Mouse (Mus musculus) left cerebral cortex, postnatal 14 days (tissue): Measurements from ENCODE around the gene Sh3gl2. TPM values are rescaled to one million over a fixed set of nuclear protein-coding genes. Genes with fewer than 3 reads are reported as not detected.

Experiments
- DNase-seq, 2 experiments: peaks; one replicate each; pipeline ENCODE4 v3.0.0; 2021 to 2022; ENCODE audit warnings: low spot score in 2 of 2, mixed read lengths in 1 of 2
- intact Hi-C: fragments of 180-260 bp; cut with DNase I; formaldehyde crosslinking; loops from one replicate; pipeline ENCODE4 v1.15.1; 2025
- total RNA-seq, 2 experiments: library from RNA; stranded (reverse); gene quantifications; 2 replicates each; pipeline ENCODE4 v1.2.3; 2021

Gene Sh3gl2
- total RNA-seq, 2 experiments from 2014 or later = 294 to 299 TPM

- intact Hi-C loops = no loop called here
- DNase-seq = no peak
Measured at GRCm38 (mm10) chr4:85273452-85273851, 68.5 kb downstream of the Sh3gl2 start.

- intact Hi-C loops = no loop called here
- no peak for DNase-seq
Measured at GRCm38 (mm10) chr4:85283151-85283550, 78.2 kb downstream of the Sh3gl2 start.

GRCm38 (mm10) chr4:85289990-85290389, 85.1 kb downstream of the Sh3gl2 start:
- intact Hi-C loops = no loop called here
- DNase-seq = no peak

DNA sequence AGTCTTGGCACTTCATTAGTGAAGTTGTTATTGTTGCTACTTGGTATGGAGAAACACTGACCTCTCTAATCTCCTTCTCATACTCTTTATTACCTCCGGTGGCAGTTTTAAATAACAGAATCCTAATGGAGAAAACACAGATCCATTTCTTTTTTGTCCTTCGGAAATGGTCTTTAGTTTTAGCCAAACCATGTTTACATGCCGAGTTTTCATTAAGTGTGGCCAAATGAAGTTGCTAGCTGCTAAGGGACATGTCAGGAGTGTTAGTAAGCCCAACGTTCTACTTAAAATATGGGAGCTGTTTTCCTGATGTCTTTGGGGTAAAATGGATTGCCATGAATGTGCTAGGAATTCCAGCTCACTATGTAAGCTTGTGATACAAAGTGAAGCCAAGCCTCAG, 86.4 kb downstream of the Sh3gl2 start:
- intact Hi-C loops = no loop called here
- DNase-seq = no peak

DNA sequence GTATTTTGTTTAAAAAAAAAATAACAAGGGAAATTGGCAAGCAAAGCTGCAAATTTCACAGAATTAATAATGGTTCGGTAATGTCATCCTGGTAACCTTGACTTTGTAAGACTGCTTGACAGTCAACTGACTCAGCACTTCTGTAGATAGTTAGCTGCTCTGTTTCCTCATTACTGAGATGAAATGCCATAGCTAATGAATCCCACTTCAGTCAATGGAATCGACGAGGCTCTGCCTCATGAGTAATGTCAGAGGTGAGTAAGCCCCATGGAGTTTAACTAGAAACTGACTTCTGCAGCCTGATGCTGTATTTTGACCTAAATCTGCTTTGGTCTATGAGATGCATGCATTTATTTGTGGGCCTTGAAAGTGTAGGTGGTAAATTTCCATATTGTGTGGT, 88.4 kb downstream of the Sh3gl2 start:
- DNase-seq = no peak
- intact Hi-C loops = no loop called here

DNA sequence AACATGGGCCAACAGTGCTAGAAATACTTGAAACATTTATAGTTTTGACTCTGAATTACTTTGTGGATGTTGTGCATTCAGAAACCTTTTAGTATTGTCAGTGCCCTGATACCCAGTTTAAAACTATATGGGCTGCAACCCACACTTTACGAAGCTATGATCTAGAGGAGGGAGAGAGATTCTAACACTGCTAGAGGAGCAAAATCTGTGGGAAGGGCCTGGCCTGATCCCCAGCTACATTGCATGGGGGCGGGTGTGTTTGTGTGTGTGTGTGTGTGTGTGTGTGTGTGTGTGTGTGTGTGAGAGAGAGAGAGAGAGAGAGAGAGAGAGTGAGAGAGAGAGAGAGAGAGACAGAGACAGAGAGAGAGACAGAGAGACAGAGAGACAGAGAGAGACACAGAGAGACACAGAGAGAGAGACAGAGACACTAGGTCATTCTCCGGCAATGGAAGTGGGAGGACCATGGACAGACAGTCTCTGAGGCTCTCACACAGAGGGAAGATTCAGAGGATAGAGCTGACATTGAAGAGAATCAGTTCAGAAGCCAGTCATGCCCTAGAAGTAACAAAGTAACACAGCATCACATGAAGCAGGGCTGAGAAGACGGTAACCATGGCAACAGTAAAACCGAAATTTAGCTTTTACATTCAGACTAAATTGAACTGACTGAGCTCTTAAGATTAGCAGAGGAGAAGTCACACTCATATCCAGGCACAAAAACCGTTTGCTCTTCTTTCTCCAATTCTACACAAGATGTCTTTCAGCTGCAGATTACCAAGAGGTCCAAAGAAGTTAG, 95.9 kb downstream of the Sh3gl2 start:
- DNase-seq = peak; percentile 33 to 77
- intact Hi-C loops = no loop called here

- intact Hi-C loops = no loop called here
- no peak for DNase-seq
Measured at GRCm38 (mm10) chr4:85305912-85306573, 101.1 kb downstream of the Sh3gl2 start.

DNA sequence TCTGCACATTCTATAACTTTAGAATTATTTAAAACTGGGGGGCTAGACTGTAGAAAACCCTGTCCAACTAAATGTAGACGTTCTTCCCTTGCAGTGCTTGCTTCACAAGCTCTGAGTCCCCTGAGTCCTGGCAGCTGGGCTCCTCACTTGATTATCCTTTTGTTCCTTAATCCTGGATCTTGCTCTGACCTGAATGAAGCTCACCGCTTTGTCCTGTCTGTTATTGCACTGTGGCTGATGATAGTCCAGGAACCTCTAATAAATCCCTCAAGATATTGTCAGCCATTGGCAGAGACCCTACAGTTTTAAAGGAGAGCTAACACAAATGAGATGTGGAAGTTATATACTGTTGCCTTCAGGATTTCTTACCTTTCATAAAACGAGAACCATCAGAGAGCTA, 114.2 kb downstream of the Sh3gl2 start:
- intact Hi-C loops = no loop called here

GRCm38 (mm10) chr4:85325454-85325853, 120.5 kb downstream of the Sh3gl2 start:
- intact Hi-C loops = loop anchor here (5.0 kb wide), 1 partner anchor 108 kb away; no protein-coding TSS in a partner anchor
- DNase-seq = peak; percentile 71 to 72

More for the DNA sequence above, 114.2 kb downstream of the Sh3gl2 start:
- no peak for DNase-seq

GRCm38 (mm10) chr4:85326052-85326451, 121.1 kb downstream of the Sh3gl2 start:
- peak in 1 of 2 experiments; percentile 22 for DNase-seq
- intact Hi-C loops = loop anchor here (5.0 kb wide), 1 partner anchor 109 kb away; no protein-coding TSS in a partner anchor

- DNase-seq = peak; percentile 42 to 76
- intact Hi-C loops = loop anchor here (5.0 kb wide), 1 partner anchor 107 kb away; no protein-coding TSS in a partner anchor
Measured at GRCm38 (mm10) chr4:85334688-85335200, 129.8 kb downstream of the Sh3gl2 start.

DNA sequence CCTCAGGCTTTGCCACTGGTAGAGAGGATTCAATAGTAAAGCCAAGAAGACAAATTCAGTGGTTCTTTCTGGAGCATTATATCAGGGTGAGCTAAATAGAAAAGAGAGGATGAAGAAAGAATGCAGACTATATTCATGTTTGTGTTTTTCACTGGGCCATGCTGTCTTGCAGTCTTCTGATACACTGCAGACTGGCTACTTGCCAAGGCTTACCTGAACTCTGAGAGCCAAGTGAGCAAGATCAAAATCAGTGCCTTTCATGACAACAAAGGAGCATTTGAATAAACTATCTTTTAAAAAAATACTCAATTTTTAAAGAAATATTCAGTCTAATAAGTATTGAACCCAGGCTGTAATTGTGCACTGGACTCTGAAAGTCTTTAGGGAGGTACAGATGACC, 131.4 kb downstream of the Sh3gl2 start:
- intact Hi-C loops = loop anchor here (5.0 kb wide), 1 partner anchor 109 kb away; no protein-coding TSS in a partner anchor
- no peak for DNase-seq

- DNase-seq = peak in 1 of 2 experiments; percentile 44
- intact Hi-C loops = loop anchor here (5.0 kb wide), 1 partner anchor 112 kb away; no protein-coding TSS in a partner anchor
Measured at GRCm38 (mm10) chr4:85339126-85339525, 134.2 kb downstream of the Sh3gl2 start.

DNA sequence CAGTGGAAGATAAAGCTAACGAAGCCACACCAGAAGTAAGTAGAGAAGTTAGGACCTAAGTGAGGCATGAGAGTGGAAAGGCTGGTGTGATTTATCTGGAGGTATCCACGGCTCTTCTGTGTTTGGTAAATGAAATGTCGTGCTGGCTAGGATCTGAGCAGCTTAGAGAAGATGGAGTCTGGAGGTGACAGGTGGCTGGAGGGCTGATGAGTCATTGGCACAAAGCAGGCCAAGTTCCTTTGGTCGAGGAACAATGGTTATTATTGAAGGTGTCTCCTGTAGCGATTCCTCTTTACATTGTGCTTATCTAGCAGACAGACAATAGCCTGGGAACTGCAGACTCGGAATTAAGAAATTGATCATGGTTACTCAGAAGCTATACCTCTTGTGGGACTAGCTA, 135.8 kb downstream of the Sh3gl2 start:
- no peak for DNase-seq
- intact Hi-C loops = no loop called here

DNA sequence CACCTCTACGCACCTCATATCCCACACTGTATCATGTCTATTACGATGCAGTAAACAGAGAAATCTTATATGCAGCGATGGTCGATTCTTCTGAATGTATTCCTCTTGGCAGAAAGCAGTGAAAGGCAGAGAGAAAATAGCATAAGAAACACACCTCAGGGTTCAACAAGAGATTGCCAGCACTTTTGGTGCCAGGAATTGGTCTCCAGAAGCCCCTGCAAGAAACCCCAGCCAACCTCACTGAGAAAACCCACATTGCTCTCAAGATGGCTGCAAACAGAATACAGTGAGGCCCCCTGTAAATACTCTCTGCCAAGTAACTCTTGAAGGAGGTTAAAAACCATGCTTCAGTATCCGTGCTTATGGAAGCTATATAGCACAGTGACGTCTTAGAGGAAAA, 141.0 kb downstream of the Sh3gl2 start:
- DNase-seq = no peak
- intact Hi-C loops = no loop called here

DNA sequence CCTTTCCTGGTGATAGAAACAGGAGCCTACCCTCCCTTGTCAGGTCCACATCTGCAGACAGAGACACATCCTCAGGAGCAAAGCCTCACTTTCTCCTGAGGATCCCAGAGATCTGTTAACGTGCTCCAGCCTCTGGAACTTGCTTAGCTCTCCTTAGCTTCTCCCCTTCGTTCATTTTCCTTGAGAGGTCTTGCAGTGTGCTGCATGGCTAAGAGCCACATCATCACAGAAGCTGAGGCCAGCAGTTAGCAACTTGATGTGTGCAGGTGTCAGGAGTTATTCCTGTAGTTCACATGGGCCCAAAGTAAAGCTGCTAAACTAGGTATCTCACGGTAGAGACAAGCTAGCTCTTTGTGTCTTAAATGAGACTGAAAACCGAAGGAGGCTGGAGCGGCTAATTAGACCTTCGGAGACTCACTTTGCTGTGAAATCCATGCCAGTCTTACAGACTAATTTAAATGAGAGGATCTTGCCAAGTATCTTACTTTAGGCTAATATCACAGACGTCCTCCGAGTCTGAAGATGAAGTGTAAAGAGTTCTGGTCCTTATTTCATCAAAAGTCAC, 143.2 kb downstream of the Sh3gl2 start:
- intact Hi-C loops = no loop called here
- no peak for DNase-seq

DNA sequence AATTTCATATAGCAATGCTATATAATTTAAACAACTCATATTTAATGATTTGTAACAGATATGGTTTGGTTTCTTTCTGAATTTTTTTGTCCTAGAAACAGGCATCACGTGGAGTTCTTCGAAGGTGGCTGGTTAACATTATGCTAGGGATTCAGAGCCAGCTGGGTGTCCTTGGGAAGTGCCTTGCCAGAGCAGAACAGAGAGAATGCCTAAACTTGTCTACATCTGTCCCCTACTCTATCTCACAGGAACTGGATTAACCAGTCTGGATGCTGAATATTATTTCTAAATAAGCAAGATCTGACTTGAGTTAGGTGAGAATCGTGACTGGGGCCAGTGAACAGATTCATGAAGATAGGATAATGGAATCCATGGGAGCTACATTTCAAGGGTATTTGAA, 157.7 kb downstream of the Sh3gl2 start:
- peak in 1 of 2 experiments; percentile 37 for DNase-seq
- intact Hi-C loops = no loop called here

- intact Hi-C loops = no loop called here
- no peak for DNase-seq
Measured at GRCm38 (mm10) chr4:85363205-85363604, 158.3 kb downstream of the Sh3gl2 start.

- peak; percentile 65 to 72 for DNase-seq
- intact Hi-C loops = no loop called here
Measured at GRCm38 (mm10) chr4:85371036-85371435, 166.1 kb downstream of the Sh3gl2 start.

- intact Hi-C loops = no loop called here
- no peak for DNase-seq
Measured at GRCm38 (mm10) chr4:85374801-85375200, 169.9 kb downstream of the Sh3gl2 start.
